Mouse (Mus musculus) forebrain, embryonic 11.5 days (tissue): ENCODE measurements at regions not wholly inside any gene's neighbourhood (a gene's known extent, or its start where the extent isn't known, plus 50 kb on each side); places are given as distances from the start of the nearest gene placed in this dataset.

Source experiments
- ATAC-seq: fragments of 200-750 bp; cut with Nextera tagmentation; replicated peaks from 2 replicates; pipeline ENCODE4 v1.8.0; 2017; ENCODE audit warnings: moderate TSS enrichment; ENCODE audit not compliant: low FRiP score
- DNase-seq: peaks from one replicate; pipeline ENCODE4 v3.0.0-alpha.2; 2017; ENCODE audit warnings: low spot score
- H3K27ac ChIP-seq: fragments of 300-500 bp; sonication (generic); 2 replicates; pipeline ENCODE4 v1.5.1; 2014; ENCODE audit warnings: low read depth, low read length
- H3K27me3 ChIP-seq: fragments of 300-500 bp; sonication (generic); 2 replicates; pipeline ENCODE4 v1.6.1; 2014; ENCODE audit warnings: mild to moderate bottlenecking, low read length, mixed read lengths; ENCODE audit not compliant: control insufficient read depth, insufficient read depth
- H3K36me3 ChIP-seq: fragments of 300-500 bp; sonication (generic); 2 replicates; pipeline ENCODE4 v1.6.1; 2014; ENCODE audit warnings: mild to moderate bottlenecking, low read length, moderate library complexity, mixed read lengths; ENCODE audit not compliant: control insufficient read depth, insufficient read depth
- H3K4me1 ChIP-seq: fragments of 300-500 bp; sonication (generic); replicated peaks from 2 replicates; pipeline ENCODE4 v1.6.1; 2014; ENCODE audit warnings: low read length, mixed read lengths; ENCODE audit not compliant: control insufficient read depth, insufficient read depth
- H3K4me2 ChIP-seq: fragments of 300-500 bp; sonication (generic); 2 replicates; pipeline ENCODE4 v1.6.1; 2014; ENCODE audit warnings: low read depth, mild to moderate bottlenecking, low read length, moderate library complexity, mixed read lengths; ENCODE audit not compliant: severe bottlenecking
- H3K4me3 ChIP-seq: fragments of 300-500 bp; sonication (generic); 2 replicates; pipeline ENCODE4 v1.5.1; 2014; ENCODE audit warnings: low read depth, low read length
- H3K9ac ChIP-seq: fragments of 300-500 bp; sonication (generic); 2 replicates; pipeline ENCODE4 v1.6.1; 2014; ENCODE audit warnings: low read length
- H3K9me3 ChIP-seq: fragments of 300-500 bp; sonication (generic); 2 replicates; pipeline ENCODE4 v1.6.1; 2016; ENCODE audit warnings: low read length, mixed read lengths; ENCODE audit not compliant: control insufficient read depth
- WGBS: fragments of 180-500 bp; shearing (Covaris S2); extraction: QIAGEN DNeasy Blood & Tissue Kit; methylation state at CpG from one replicate; pipeline ENCODE4 v1.1.7; 2014; 5-methylcytosine and 5-hydroxymethylcytosine counted together

GRCm38 (mm10) chr4:26965831-26966230, 619.1 kb upstream of the Manea start:
- ATAC-seq (no peak), DNase-seq (no peak)
- Histone ChIP-seq H3K27ac (no peak overlapping the region), H3K36me3 (no peaks in the 10 kb centered on the region), H3K27me3 (no peaks in the 10 kb centered on the region), H3K9me3 (no peaks in the 10 kb centered on the region), H3K4me3 (no peak overlapping the region), H3K4me1 (no peaks in the 10 kb centered on the region), H3K4me2 (no peak overlapping the region), H3K9ac (no peak overlapping the region)
- WGBS = 80% methylated on average over 2 of the region's 2 CpGs

- Histone ChIP-seq H3K27me3 (no peaks in the 10 kb centered on the region), H3K27ac (no peak overlapping the region), H3K4me2 (no peak overlapping the region), H3K4me3 (no peak overlapping the region), H3K36me3 (no peaks in the 10 kb centered on the region), H3K9ac (no peak overlapping the region), H3K9me3 (no peaks in the 10 kb centered on the region), H3K4me1 (no peaks in the 10 kb centered on the region)
- WGBS = 83% methylated on average over 2 of the region's 2 CpGs
- DNase-seq (no peak), ATAC-seq (no peak)
Observed at GRCm38 (mm10) chr4:26964850-26965249, 618.2 kb upstream of the Manea start.

- no peak overlapping the region for H3K9ac ChIP-seq
- no peak for DNase-seq
- no peaks in the 10 kb centered on the region for H3K36me3 ChIP-seq
- H3K9me3 ChIP-seq = no peaks in the 10 kb centered on the region
- H3K4me3 ChIP-seq = no peak overlapping the region
- 87% methylated on average over 2 of the region's 2 CpGs for WGBS
- H3K27ac ChIP-seq = no peak overlapping the region
- no peak for ATAC-seq
- no peaks in the 10 kb centered on the region for H3K27me3 ChIP-seq
- H3K4me1 ChIP-seq = no peaks in the 10 kb centered on the region
- H3K4me2 ChIP-seq = no peak overlapping the region
Observed at GRCm38 (mm10) chr4:26944617-26945016, 597.9 kb upstream of the Manea start.

GRCm38 (mm10) chr4:26933988-26934798, 587.5 kb upstream of the Manea start:
- no peaks in the 10 kb centered on the region for H3K27me3 ChIP-seq
- ATAC-seq (peak; percentile 92), DNase-seq (peak; percentile 62)
- H3K4me3 ChIP-seq = no peak overlapping the region
- WGBS = 49% methylated on average over 10 of the region's 10 CpGs
- H3K4me1 ChIP-seq = no peaks in the 10 kb centered on the region
- peak overlapping the region; percentile 39; the same call in 1 of the 2 replicates for H3K27ac ChIP-seq
- no peaks in the 10 kb centered on the region for H3K9me3 ChIP-seq
- no peaks in the 10 kb centered on the region for H3K36me3 ChIP-seq
- H3K4me2 ChIP-seq = no peak overlapping the region
- H3K9ac ChIP-seq = no peak overlapping the region

GRCm38 (mm10) chr4:26929879-26930481, 583.3 kb upstream of the Manea start:
- ATAC-seq = peak; percentile 36; the same call in 1 of the 2 replicates
- 66% methylated on average over 6 of the region's 6 CpGs for WGBS

GRCm38 (mm10) chr4:26926060-26926459, 579.4 kb upstream of the Manea start:
- no peak for DNase-seq
- ATAC-seq = no peak

More at GRCm38 (mm10) chr4:26929879-26930481, 583.3 kb upstream of the Manea start:
- H3K36me3 ChIP-seq = no peaks in the 10 kb centered on the region
- no peak overlapping the region for H3K4me3 ChIP-seq
- H3K27me3 ChIP-seq = no peaks in the 10 kb centered on the region
- H3K27ac ChIP-seq = no peak overlapping the region
- no peak for DNase-seq
- H3K4me2 ChIP-seq = no peak overlapping the region
- no peak overlapping the region for H3K9ac ChIP-seq
- H3K4me1 ChIP-seq = no peaks in the 10 kb centered on the region
- H3K9me3 ChIP-seq = no peaks in the 10 kb centered on the region

GRCm38 (mm10) chr4:26888514-26888913, 541.8 kb upstream of the Manea start:
- H3K4me2 ChIP-seq = no peak overlapping the region
- DNase-seq (no peak), ATAC-seq (no peak)
- H3K4me1 ChIP-seq = no peaks in the 10 kb centered on the region
- no peak overlapping the region for H3K9ac ChIP-seq
- no peak overlapping the region for H3K4me3 ChIP-seq
- H3K36me3 ChIP-seq = no peaks in the 10 kb centered on the region
- no peaks in the 10 kb centered on the region for H3K9me3 ChIP-seq
- H3K27ac ChIP-seq = no peak overlapping the region
- H3K27me3 ChIP-seq = no peaks in the 10 kb centered on the region
- WGBS = 90% methylated on average over 2 of the region's 2 CpGs

More at GRCm38 (mm10) chr4:26926060-26926459, 579.4 kb upstream of the Manea start:
- Histone ChIP-seq H3K4me3 (no peak overlapping the region), H3K36me3 (no peaks in the 10 kb centered on the region), H3K27me3 (no peaks in the 10 kb centered on the region), H3K4me1 (no peaks in the 10 kb centered on the region), H3K9me3 (no peaks in the 10 kb centered on the region), H3K9ac (no peak overlapping the region), H3K27ac (no peak overlapping the region), H3K4me2 (no peak overlapping the region)
- WGBS = 95% methylated on average over 3 of the region's 3 CpGs

- no peaks in the 10 kb centered on the region for H3K36me3 ChIP-seq
- no peak overlapping the region for H3K9ac ChIP-seq
- no peaks in the 10 kb centered on the region for H3K4me1 ChIP-seq
- no peak overlapping the region for H3K27ac ChIP-seq
- no peak overlapping the region for H3K4me2 ChIP-seq
- WGBS = 34% methylated on average over 3 of the region's 3 CpGs
- no peak overlapping the region for H3K4me3 ChIP-seq
- H3K27me3 ChIP-seq = no peaks in the 10 kb centered on the region
- no peak for ATAC-seq
- DNase-seq = peak; percentile 57
- no peaks in the 10 kb centered on the region for H3K9me3 ChIP-seq
Observed at GRCm38 (mm10) chr4:26879022-26879421, 532.3 kb upstream of the Manea start.
